Mouse (Mus musculus) heart, adult 8-10 months (tissue): ENCODE data around the gene Kansl1l. TPM values are rescaled to one million over a fixed set of nuclear protein-coding genes. Genes with fewer than 3 reads are reported as not detected.

ENCODE experiments used
- DNase-seq: peaks from one replicate; pipeline ENCODE4 v3.0.0; 2022; ENCODE audit warnings: low spot score
- total RNA-seq, 4 experiments: library from RNA; stranded (reverse); gene quantifications; 2 replicates each; pipeline ENCODE4 v1.2.4; 2022

The Kansl1l gene
- total RNA-seq, 4 experiments from 2014 or later, result 22.2 to 24.7 (median 24.2) TPM

DNA sequence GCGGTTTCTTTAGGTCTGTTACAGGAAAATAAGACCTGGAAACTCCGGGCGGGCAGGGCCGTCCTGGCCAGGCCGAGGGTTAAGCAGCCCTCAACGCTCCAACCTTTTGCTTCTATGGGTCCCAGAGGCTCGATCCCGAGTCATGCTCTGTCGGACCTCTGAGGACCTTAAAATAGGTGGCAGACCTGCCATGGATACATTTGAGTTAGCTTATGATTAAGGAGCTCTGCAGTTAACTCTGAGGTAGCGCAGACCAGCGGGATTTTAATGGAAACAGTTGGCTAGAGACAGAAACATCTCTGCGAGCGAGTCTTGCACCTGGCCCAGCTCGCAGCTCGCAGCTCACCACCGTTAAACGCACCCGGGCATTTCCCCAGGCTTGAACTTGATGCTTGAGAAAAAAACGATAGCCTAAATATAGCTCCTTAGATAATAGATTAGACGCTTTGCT is 528 bp upstream of the Kansl1l start:
- no peak for DNase-seq

- peak; percentile 85 for DNase-seq
These were observed 417 bp downstream of the Kansl1l start for GRCm38 (mm10) chr1:66816837-66817452.

DNA sequence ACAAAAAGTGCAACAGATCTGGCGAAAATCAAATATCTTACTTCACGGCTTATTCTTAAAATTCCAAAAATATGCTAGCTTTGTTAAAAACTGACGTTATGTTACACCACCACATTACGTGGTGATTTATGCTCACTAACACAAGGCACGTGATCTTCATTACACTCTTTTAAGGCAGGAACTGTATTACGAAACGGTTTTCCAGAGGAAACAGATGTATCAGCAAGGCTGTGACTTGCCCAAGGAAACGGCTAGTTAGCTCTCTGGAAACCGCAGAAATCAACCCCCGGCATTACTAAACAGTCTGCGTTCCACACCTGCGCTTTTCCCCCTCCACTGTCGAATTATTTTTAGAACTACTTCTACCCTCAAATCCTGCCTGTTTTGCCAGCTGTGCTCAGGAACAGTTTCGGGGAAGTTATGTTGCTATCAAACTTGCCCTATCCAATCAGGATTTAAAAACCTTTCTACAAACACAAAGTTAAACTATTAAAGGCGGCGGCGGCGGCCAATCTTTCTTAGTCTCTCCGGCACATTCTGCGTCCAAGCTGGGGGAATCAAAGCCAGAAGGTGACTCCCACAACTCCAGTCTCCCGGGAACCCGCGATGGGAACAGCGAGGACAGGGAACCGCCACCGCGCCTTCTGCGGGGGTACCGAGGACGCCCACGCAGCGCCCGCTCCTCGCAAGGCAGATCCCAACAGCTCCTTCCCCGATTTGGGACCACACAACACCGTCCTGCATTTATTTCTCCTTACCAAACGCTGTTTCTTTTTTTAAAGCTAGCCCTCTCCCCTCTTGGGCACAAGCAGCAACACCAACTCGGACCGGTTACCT is 1.2 kb downstream of the Kansl1l start:
- DNase-seq, result peak; percentile 84

DNA sequence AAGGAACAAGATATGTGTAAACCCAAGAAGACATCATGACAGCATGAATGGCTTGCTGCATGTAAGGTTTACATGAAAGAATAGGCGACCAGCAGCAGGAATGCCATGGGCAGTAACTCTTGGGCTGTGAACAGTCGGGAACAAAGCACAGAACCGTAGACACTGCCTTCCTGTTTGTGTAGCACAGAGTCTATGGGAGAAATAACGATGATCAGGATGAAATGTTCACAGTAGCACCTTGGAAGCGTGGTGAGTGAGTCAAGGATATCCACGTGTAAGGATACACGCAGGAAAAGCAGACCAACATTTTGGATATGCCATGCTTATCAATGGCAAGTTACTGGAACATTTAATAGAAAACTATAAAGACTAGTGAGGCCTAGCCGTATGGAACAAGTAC is 2.6 kb downstream of the Kansl1l start:
- peak; percentile 11 for DNase-seq

GRCm38 (mm10) chr1:66813191-66813590 is 4.2 kb downstream of the Kansl1l start:
- DNase-seq, result no peak

GRCm38 (mm10) chr1:66806821-66807220 is 10.5 kb downstream of the Kansl1l start:
- no peak for DNase-seq

GRCm38 (mm10) chr1:66805408-66805807 is 12.0 kb downstream of the Kansl1l start:
- no peak for DNase-seq

DNA sequence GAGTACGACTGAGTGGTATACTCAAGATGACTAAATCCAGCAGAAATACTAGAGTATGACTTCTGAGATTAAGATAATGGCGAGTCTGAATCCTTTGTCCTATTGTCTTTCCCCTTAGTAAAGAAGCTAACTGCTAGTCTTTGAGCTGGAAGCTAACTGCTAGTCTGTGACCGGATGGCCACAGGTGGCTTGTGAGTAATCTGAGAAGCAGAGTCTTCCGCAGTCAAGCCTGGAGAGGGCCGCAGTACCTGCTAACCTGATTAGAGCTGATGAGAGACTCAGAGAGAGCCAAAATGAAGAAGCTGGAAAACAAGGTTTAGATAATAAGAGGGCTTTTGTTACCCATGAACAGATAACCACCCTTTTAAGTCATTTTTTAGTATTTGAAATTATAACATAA is 12.7 kb downstream of the Kansl1l start:
- no peak for DNase-seq

- no peak for DNase-seq
These were observed 19.4 kb downstream of the Kansl1l start for GRCm38 (mm10) chr1:66797962-66798361.

DNA sequence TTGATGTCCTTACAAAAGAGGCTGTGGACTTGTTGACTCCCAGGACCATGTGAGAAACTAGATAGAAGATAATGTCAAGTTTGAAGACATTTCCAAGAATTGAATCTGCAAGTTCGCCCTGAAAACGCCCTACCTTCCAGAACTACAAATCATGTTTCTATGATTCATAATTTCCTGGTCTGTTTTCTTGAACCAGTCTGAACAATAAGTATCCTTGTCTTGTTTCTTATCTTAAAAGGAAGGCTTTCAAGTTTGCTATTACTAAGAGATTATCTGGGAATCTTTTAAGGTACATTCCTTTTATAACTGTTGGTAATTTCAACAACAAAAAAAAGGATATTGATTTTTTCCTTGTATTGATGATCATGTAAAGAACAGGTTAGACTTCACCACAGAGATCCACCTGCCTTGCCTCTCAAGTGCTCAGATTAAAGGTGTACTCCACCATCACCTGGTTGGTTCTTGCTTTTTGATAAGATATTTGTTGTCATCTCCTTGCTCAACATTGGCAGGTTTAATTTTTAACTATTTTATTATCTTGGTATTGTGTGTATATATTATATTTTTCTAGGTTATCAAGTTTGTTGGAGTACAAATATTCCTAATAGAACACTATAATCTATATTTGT is 24.4 kb downstream of the Kansl1l start:
- DNase-seq, result peak; percentile 18

GRCm38 (mm10) chr1:66782296-66782695 is 35.1 kb downstream of the Kansl1l start:
- no peak for DNase-seq

DNA sequence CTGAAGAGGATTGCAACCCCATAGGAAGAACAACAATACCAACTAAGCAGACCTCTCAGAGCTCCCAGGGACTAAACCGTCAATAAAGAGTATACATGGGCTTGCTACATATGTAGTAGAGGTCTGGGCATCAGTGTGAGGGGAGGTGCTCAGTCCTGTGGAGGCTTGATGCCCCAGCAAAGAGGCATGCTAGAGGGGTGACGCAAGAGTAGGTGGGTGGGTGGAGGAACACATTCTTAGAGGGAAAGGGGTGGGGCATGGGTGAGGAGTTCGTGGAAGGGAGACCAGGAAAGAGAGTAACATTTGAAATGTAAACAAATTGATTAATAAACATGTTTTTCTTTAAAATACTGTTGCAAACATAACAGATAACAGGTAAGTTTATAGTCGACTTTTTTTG is 36.3 kb downstream of the Kansl1l start:
- no peak for DNase-seq

GRCm38 (mm10) chr1:66778798-66779197 is 38.6 kb downstream of the Kansl1l start:
- DNase-seq, result no peak

DNA sequence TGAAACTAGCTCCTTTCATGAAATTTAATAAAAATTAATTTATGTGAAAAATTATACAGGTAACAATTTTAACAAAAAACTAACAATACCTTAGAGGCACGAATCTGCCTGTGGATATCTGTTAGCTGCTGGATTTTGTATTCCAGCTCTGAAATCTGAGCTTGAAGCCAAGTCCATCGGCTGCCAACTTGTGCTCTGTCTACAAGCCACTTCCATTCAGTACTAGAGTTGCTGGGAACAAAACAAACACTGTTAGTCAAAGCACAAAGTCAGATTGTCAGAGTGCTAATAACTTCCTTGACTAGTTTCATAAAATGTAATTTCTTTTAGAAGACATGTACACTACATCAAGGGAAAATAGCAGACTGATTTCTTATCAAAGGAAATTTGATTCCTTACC is 39.5 kb downstream of the Kansl1l start:
- peak; percentile 38 for DNase-seq

DNA sequence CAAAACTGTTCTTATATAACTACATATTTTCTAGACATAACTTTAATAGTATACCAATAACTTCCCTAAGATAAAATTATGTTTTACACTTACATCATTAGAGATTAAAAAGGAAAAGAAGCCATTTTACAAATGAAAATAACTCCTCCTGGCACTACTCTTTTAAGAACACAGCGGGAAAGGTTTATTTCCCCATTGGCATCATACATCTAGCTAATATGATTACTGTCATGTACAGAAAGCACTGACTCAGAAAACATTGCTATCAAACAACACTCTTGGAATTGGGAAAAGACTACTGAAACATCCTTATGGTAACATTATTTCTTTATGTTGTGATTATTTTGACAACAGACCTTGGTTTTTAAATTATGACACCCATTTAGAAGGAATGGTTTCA is 48.6 kb downstream of the Kansl1l start:
- no peak for DNase-seq

DNA sequence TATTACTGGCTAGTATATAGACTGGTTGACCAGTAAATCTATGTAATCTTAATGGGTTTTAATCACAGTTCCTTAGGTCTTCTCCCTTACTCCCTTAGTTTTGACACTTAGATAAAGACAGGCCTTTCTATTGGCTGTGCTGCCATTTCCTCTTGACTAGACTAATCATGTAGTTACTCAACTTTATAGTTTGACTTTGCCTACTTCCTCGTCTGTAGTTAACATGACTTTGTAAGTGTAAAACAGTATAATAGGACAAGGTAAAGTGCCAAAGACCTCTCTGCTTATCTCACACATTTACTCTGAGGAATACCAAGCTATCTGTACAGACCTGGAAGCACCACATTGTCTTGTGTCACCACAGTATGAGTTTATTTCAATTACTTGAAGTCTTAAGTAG is 86.8 kb downstream of the Kansl1l start:
- no peak for DNase-seq

DNA sequence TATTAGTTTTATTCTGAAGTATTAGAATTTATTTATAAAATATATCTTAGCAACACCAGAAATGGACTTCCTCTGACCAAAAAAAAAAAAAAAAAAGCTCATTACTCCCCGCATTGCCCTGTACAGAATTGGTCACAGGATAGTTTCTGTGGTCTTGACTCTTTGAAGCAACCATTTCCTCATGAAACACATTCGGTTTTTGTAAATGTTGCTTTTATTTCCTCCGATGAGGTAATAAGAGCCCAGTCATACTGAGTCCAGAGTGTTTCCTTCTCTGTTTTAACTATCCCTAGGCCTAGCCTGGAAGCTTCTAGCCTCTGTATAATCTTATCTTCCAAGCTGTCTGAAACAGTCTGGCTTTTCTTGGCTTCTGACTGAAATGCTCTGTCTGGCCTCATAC is 104.5 kb downstream of the Kansl1l start:
- DNase-seq, result no peak

DNA sequence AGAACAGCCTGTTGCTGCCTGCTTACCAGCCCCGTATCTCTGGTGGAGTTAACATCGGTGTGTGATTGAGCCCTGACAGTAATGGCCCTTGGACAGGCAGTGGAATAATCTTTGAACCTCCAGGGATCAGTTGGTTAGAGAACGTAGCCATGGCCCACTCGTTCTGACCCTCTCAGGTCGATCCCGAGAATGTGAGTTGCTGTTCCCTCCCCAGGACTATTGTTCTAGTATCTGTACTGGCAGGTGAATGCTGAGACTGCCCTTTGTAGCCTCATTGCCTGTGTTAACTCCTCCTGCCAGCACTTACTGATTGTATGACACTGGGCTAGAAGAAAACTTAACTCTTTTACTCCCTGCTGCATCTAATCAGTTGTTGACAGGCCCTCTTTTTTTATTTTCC is 112.8 kb downstream of the Kansl1l start:
- DNase-seq, result no peak

GRCm38 (mm10) chr1:66702623-66703345 is 114.6 kb downstream of the Kansl1l start:
- DNase-seq, result no peak

DNA sequence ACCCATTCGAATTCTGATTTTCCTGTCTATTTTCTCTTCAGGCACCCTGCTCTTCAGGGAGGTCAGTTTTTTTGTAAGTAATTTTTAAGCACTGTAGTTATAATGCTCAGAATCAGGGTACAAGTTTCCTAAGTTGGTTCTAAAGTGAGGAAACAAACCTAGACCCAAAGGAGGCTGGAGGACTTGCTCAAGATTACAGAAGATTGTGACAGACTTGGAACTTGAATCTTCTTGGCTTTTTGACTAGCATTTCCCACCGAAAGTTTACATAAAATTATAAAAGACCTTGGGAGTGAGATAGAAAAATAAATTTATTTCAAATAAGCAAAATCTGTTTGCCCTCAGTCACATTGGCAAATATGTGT is 115.8 kb downstream of the Kansl1l start:
- no peak for DNase-seq

- peak; percentile 88 for DNase-seq
These were observed 116.4 kb downstream of the Kansl1l start, which contains the start of gene Rpe for GRCm38 (mm10) chr1:66700693-66701575. Gene Rpe (plus strand): TSS chr1:66700831.
